Mouse (Mus musculus) ES-Bruce4 (cell line): ENCODE results near the gene Acsl1.

Experiments
- CTCF ChIP-seq: IDR thresholded peaks from one replicate; pipeline ENCODE4 v1.8.1; 2011; ENCODE audit warnings: low read depth, low read length
- EP300 ChIP-seq: IDR thresholded peaks from 2 replicates; pipeline ENCODE4 v1.6.1; 2011; ENCODE audit warnings: low read depth, low read length; ENCODE audit not compliant: insufficient read depth
- POLR2A ChIP-seq: IDR thresholded peaks from one replicate; pipeline ENCODE4 v1.8.1; 2011; ENCODE audit warnings: low read length; ENCODE audit not compliant: insufficient read depth

DNA sequence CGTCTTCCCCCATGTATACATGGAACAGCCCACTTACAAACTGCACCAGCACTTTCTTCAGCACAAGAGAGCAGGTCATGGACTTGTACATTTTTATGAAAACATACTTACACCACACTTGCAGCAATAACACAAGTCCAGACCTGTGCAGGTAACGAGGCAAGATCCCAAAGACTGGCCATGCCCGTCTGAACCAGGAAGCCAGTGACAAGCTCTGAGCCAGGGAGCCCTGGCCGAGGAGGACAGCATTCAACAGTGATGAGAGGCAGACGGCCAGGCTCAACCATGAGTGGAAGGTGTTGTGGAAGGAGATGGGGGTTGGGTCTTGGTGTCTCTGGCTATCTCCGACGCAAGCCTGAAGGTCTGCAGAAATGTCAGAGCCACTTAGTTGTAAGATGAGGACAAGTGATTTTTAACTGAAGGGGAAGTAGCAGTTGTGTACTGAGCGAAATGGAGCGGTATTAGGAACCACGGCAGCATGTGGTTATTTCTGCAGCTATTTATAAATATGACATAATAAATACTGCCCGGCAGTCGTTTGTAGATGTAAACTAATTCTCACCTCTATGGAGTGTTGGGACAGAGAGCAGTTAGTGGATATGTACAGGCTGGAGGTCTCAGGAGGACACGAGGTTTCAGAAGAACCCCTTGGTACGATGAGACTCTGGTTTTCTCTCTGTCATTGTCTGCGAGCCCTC lies 26.6 kb downstream of the Acsl1 start:
- TF ChIP-seq CTCF = no peak
- no peak for TF ChIP-seq POLR2A
- no peak for TF ChIP-seq EP300
